Mouse (Mus musculus) stomach, postnatal 0 days (tissue): ENCODE data around the gene Slc44a1. TPM values are rescaled to one million over a fixed set of nuclear protein-coding genes. Genes with fewer than 3 reads are reported as not detected.

Source experiments
- ATAC-seq: fragments of 200-750 bp; cut with Nextera tagmentation; 2 replicates; pipeline ENCODE4 v1.8.0; 2017; ENCODE audit not compliant: low FRiP score, low TSS enrichment
- DNase-seq: peaks from one replicate; pipeline ENCODE4 v3.0.0-alpha.2; 2016; ENCODE audit warnings: low spot score
- H3K27ac ChIP-seq: fragments of 300-500 bp; sonication (generic); replicated peaks from 2 replicates; pipeline ENCODE4 v1.5.1; 2014; ENCODE audit warnings: mild to moderate bottlenecking, control low read depth
- H3K27me3 ChIP-seq: fragments of 300-500 bp; sonication (generic); 2 replicates; pipeline ENCODE4 v1.6.1; 2014; ENCODE audit warnings: low read length; ENCODE audit not compliant: control insufficient read depth, insufficient read depth
- H3K36me3 ChIP-seq: fragments of 300-500 bp; sonication (generic); 2 replicates; pipeline ENCODE4 v1.6.1; 2014; ENCODE audit warnings: low read length, mixed read lengths; ENCODE audit not compliant: control insufficient read depth, insufficient read depth
- H3K4me1 ChIP-seq: fragments of 300-500 bp; sonication (generic); replicated peaks from 2 replicates; pipeline ENCODE4 v1.6.1; 2014; ENCODE audit warnings: antibody characterized with exemption; ENCODE audit not compliant: control insufficient read depth, insufficient read depth
- H3K4me2 ChIP-seq: fragments of 300-500 bp; sonication (generic); replicated peaks from 2 replicates; pipeline ENCODE4 v1.6.1; 2014; ENCODE audit warnings: low read depth, mild to moderate bottlenecking, control low read depth, moderate library complexity
- H3K4me3 ChIP-seq: fragments of 300-500 bp; sonication (generic); 2 replicates; pipeline ENCODE4 v1.5.1; 2014; ENCODE audit warnings: low read depth, low read length, control low read depth
- H3K9ac ChIP-seq: fragments of 300-500 bp; sonication (generic); 2 replicates; pipeline ENCODE4 v1.6.1; 2014; ENCODE audit warnings: mild to moderate bottlenecking, low read length, control low read depth, mixed read lengths
- H3K9me3 ChIP-seq: fragments of 300-500 bp; sonication (generic); 2 replicates; pipeline ENCODE4 v1.6.1; 2016; ENCODE audit warnings: low read length; ENCODE audit not compliant: control insufficient read depth
- CTCF ChIP-seq: IDR thresholded peaks from 2 replicates; pipeline ENCODE4 v1.5.1; 2016; ENCODE audit warnings: antibody characterized with exemption, low read depth, mild to moderate bottlenecking, moderate library complexity
- EP300 ChIP-seq: optimal IDR thresholded peaks from 2 replicates; pipeline ENCODE3; 2016; ENCODE audit warnings: antibody characterized with exemption
- WGBS: fragments of 180-500 bp; shearing (Covaris S2); extraction: QIAGEN DNeasy Blood & Tissue Kit; methylation state at CpG from one replicate; pipeline ENCODE4 v1.1.7; 2014; 5-methylcytosine and 5-hydroxymethylcytosine counted together
- polyA plus RNA-seq: library from polyadenylated mRNA; unstranded; fragments of >200 nt; fragmentation: Nextera tagmentation; extraction: Ambion mirVana; gene quantifications from 2 replicates; pipeline ENCODE4 v1.2.1, GENCODE M21; 2015

Gene Slc44a1
- polyA plus RNA-seq, 1 experiment from 2014 or later: 31.9 TPM

DNA sequence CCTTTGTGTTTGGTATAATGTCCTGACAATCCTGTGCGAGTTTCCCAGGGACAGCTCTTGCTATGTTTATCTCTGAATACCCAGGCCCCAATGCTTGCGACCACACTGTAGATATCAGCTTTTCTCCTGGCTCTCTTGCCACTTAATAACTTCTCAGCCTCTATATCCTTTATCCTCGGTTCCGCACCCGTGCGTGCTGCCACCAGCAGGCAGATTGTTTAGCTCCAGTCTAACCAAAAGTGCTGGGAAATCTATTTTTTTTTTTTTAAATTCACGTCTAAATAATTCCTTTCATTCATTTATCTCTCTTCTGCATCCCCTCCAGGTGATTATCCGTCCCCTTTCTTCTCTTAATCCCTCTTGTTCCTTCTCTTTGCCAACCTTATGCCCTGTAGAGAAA, 82.4 kb downstream of the Slc44a1 start:
- Histone ChIP-seq H3K27me3 (no peaks in the 10 kb centered on the region), H3K9ac (no peak overlapping the region), H3K4me1 (no peaks in the 10 kb centered on the region), H3K4me3 (no peak overlapping the region), H3K36me3 (0 out of 2 replicates have a peak, but pooled peaks cover 3% of the 10 kb centered on the region), H3K9me3 (no peaks in the 10 kb centered on the region), H3K27ac (no peak overlapping the region), H3K4me2 (no peak overlapping the region)
- no peak for ATAC-seq
- no peak for DNase-seq
- TF ChIP-seq EP300: no peak
- TF ChIP-seq CTCF: no peak
- WGBS: 79% methylated on average over 8 of the region's 8 CpGs

GRCm38 (mm10) chr4:53525503-53525902, 85.3 kb downstream of the Slc44a1 start:
- DNase-seq: no peak

GRCm38 (mm10) chr4:53525994-53526393, 85.8 kb downstream of the Slc44a1 start:
- Histone ChIP-seq H3K27ac (no peak overlapping the region), H3K4me2 (no peak overlapping the region), H3K36me3 (0 out of 2 replicates have a peak, but pooled peaks cover 3% of the 10 kb centered on the region), H3K9ac (no peak overlapping the region), H3K9me3 (no peaks in the 10 kb centered on the region), H3K27me3 (no peaks in the 10 kb centered on the region), H3K4me1 (no peaks in the 10 kb centered on the region), H3K4me3 (no peak overlapping the region)
- no peak for DNase-seq
- no peak for ATAC-seq
- no peak for TF ChIP-seq EP300
- TF ChIP-seq CTCF: no peak
- 67% methylated on average over 1 of the region's 1 CpGs for WGBS

More at GRCm38 (mm10) chr4:53525503-53525902, 85.3 kb downstream of the Slc44a1 start:
- Histone ChIP-seq H3K4me2 (no peak overlapping the region), H3K4me1 (no peaks in the 10 kb centered on the region), H3K9me3 (no peaks in the 10 kb centered on the region), H3K4me3 (no peak overlapping the region), H3K9ac (no peak overlapping the region), H3K27me3 (no peaks in the 10 kb centered on the region), H3K27ac (no peak overlapping the region), H3K36me3 (0 out of 2 replicates have a peak, but pooled peaks cover 3% of the 10 kb centered on the region)
- 61% methylated on average over 6 of the region's 6 CpGs for WGBS
- ATAC-seq: no peak
- TF ChIP-seq EP300: no peak
- no peak for TF ChIP-seq CTCF

GRCm38 (mm10) chr4:53526446-53526845, 86.2 kb downstream of the Slc44a1 start:
- DNase-seq (no peak), ATAC-seq (no peak)
- Histone ChIP-seq H3K4me3 (no peak overlapping the region), H3K27ac (no peak overlapping the region), H3K9me3 (no peaks in the 10 kb centered on the region), H3K27me3 (no peaks in the 10 kb centered on the region), H3K36me3 (0 out of 2 replicates have a peak, but pooled peaks cover 3% of the 10 kb centered on the region), H3K9ac (no peak overlapping the region), H3K4me2 (no peak overlapping the region), H3K4me1 (no peaks in the 10 kb centered on the region)
- TF ChIP-seq EP300 (no peak), CTCF (no peak)
- 11% methylated on average over 2 of the region's 2 CpGs for WGBS

- no peak overlapping the region for H3K9ac ChIP-seq
- H3K4me2 ChIP-seq: no peak overlapping the region
- ATAC-seq (no peak), DNase-seq (no peak)
- H3K4me3 ChIP-seq: no peak overlapping the region
- no peak overlapping the region for H3K27ac ChIP-seq
- TF ChIP-seq EP300: no peak
- TF ChIP-seq CTCF: no peak
- H3K27me3 ChIP-seq: no peaks in the 10 kb centered on the region
- H3K4me1 ChIP-seq: no peaks in the 10 kb centered on the region
- 83% methylated on average over 12 of the region's 12 CpGs for WGBS
- no peaks in the 10 kb centered on the region for H3K36me3 ChIP-seq
- H3K9me3 ChIP-seq: no peaks in the 10 kb centered on the region
These were observed 95.6 kb downstream of the Slc44a1 start for GRCm38 (mm10) chr4:53535795-53536194.

GRCm38 (mm10) chr4:53537101-53537500, 96.9 kb downstream of the Slc44a1 start:
- no peak overlapping the region for H3K9ac ChIP-seq
- no peak for DNase-seq
- TF ChIP-seq EP300 (no peak), CTCF (no peak)
- H3K4me2 ChIP-seq: no peak overlapping the region
- H3K27me3 ChIP-seq: no peaks in the 10 kb centered on the region
- no peak overlapping the region for H3K4me3 ChIP-seq
- no peak overlapping the region for H3K27ac ChIP-seq
- H3K36me3 ChIP-seq: no peaks in the 10 kb centered on the region; the same call in 1 of the 2 replicates
- no peaks in the 10 kb centered on the region for H3K9me3 ChIP-seq
- ATAC-seq: no peak
- H3K4me1 ChIP-seq: no peaks in the 10 kb centered on the region
